Mouse (Mus musculus) kidney, adult 2 months (tissue): ENCODE measurements at regions not wholly inside any gene's neighbourhood (a gene's known extent, or its start where the extent isn't known, plus 50 kb on each side); places are given as distances from the start of the nearest gene placed in this dataset.

Source experiments
- CTCF ChIP-seq: fragments of 200-500 bp; conservative IDR thresholded peaks from 2 replicates; pipeline ENCODE4 v1.5.1; 2011; ENCODE audit warnings: low read depth, mild to moderate bottlenecking, control low read depth, low read length, moderate library complexity, mixed read lengths; ENCODE audit not compliant: insufficient read depth, insufficient read length
- POLR2A ChIP-seq: fragments of 200-500 bp; IDR thresholded peaks from one replicate; pipeline ENCODE4 v1.6.1; 2011; ENCODE audit warnings: low read depth, low read length, control low read depth

- TF ChIP-seq CTCF = no peak
- TF ChIP-seq POLR2A = no peak
Measured at GRCm38 (mm10) chr10:119069410-119069809, 170.4 kb downstream of the Cand1 start.
